In genomic region chr11:71847684-71848367, GRCm38 (mm10) we compare ENCODE assay signal across 7 mouse cellular contexts.
A peak's percentile ranks its signal among the peaks of the same experiment; 100 is the strongest.
DNase-seq lines count a peak whose midpoint lies in the region; ATAC-seq and TF ChIP-seq lines count a peak whose summit lies in the region.

No protein-coding gene starts in this region.

- TF ChIP-seq CTCF in kidney, postnatal 0 days (IDR thresholded peaks at IDR 0.05; ENCODE audit: low read depth) = peak; percentile 74
- peak; percentile 56 to 80 for TF ChIP-seq CTCF in CH12.LX (conservative IDR thresholded peaks at IDR 0.05 in 1 of 2, IDR thresholded peaks at IDR 0.05 in 1 of 2; ENCODE audit: low read depth in 2 of 2, low read length in 2 of 2)
- TF ChIP-seq CTCF in Patski (IDR thresholded peaks at IDR 0.05) = peak; percentile 48

- POLR2A ChIA-PET in Patski (lab: Charles Lee) = no interaction called here

- TF ChIP-seq POLR2A in CH12.LX (IDR thresholded peaks at IDR 0.05; ENCODE audit: low read depth, low read length) = no peak

- no peaks in the 10 kb centered on the region for H3K36me3 ChIP-seq in kidney, postnatal 0 days (ENCODE audit: insufficient read depth, low read length)
- no peaks in the 10 kb centered on the region for H3K36me3 ChIP-seq in kidney, embryonic 15.5 days
- no peaks in the 10 kb centered on the region for H3K36me3 ChIP-seq in CH12.LX (replicated peaks in 1 of 2; ENCODE audit: control insufficient read depth in 1 of 2, insufficient read depth in 1 of 2, low read length in 1 of 2)
- no peaks in the 10 kb centered on the region for H3K36me3 ChIP-seq in embryonic facial prominence, embryonic 14.5 days (ENCODE audit: control insufficient read depth, insufficient read depth, low read length)

- TF ChIP-seq EP300 in CH12.LX (IDR thresholded peaks at IDR 0.05; ENCODE audit: low read length) = no peak

- in situ Hi-C loops in CH12.LX (cut with MboI; ENCODE audit: low pct_ligation_motif_present, low pct_unique_long_range_greater_than_20kb, low sequenced_read_pairs) (no loop called here), Patski (cut with MboI; ENCODE audit: low pct_unique_long_range_greater_than_20kb) (no loop called here)

- no peaks in the 10 kb centered on the region for H3K4me1 ChIP-seq in kidney, postnatal 0 days (replicated peaks; ENCODE audit: insufficient read depth, low read length)
- H3K4me1 ChIP-seq in kidney, embryonic 15.5 days = no peaks in the 10 kb centered on the region
- 0 out of 4 replicates have a peak, but pooled peaks cover 0 to 3% of the 10 kb centered on the region in 2 experiments for H3K4me1 ChIP-seq in CH12.LX (ENCODE audit: control insufficient read depth in 1 of 2, insufficient read depth in 2 of 2)
- no peaks in the 10 kb centered on the region for H3K4me1 ChIP-seq in embryonic facial prominence, embryonic 14.5 days (ENCODE audit: control insufficient read depth, insufficient read depth, low read length)

- H3K4me3 ChIP-seq in kidney, postnatal 0 days (replicated peaks; ENCODE audit: low read depth, low read length) = no peak overlapping the region
- no peak overlapping the region for H3K4me3 ChIP-seq in kidney, embryonic 15.5 days (replicated peaks)
- H3K4me3 ChIP-seq in CH12.LX (replicated peaks in 1 of 3; ENCODE audit: low read depth in 2 of 3, low read length in 2 of 3, poor library complexity in 1 of 3) = no peak overlapping the region
- no peak overlapping the region for H3K4me3 ChIP-seq in embryonic facial prominence, embryonic 14.5 days (ENCODE audit: low read depth, low read length)

- H3K9ac ChIP-seq in kidney, postnatal 0 days (ENCODE audit: low read depth, low read length) = no peak overlapping the region
- H3K9ac ChIP-seq in kidney, embryonic 15.5 days = no peak overlapping the region
- H3K9ac ChIP-seq in CH12.LX (ENCODE audit: insufficient read depth, low read depth) = no peak overlapping the region
- H3K9ac ChIP-seq in embryonic facial prominence, embryonic 14.5 days (ENCODE audit: low read depth, low read length) = no peak overlapping the region

- peak; percentile 56 for TF ChIP-seq RAD21 in CH12.LX (IDR thresholded peaks at IDR 0.05; ENCODE audit: low read depth, low read length)

- dilution Hi-C loops in CH12.LX (cut with MboI; ENCODE audit: extremely low pct_ligation_motif_present, extremely low pct_unique_long_range_greater_than_20kb, low sequenced_read_pairs) = no loop called here

- ATAC-seq in kidney, postnatal 0 days (replicated peaks; ENCODE audit: low FRiP score, low read depth) = no peak
- no peak for ATAC-seq in kidney, embryonic 15.5 days (replicated peaks; ENCODE audit: low FRiP score)
- ATAC-seq in Patski = no peak
- ATAC-seq in embryonic facial prominence, embryonic 14.5 days (ENCODE audit: low read depth) = no peak

- CTCF ChIA-PET in Patski (lab: Charles Lee) = no interaction called here

- no peak overlapping the region for H3K4me2 ChIP-seq in kidney, postnatal 0 days (ENCODE audit: low read length)
- H3K4me2 ChIP-seq in kidney, embryonic 15.5 days = no peak overlapping the region
- H3K4me2 ChIP-seq in CH12.LX (ENCODE audit: insufficient read depth, low read depth, poor library complexity, severe bottlenecking) = no peak overlapping the region
- H3K4me2 ChIP-seq in embryonic facial prominence, embryonic 14.5 days (ENCODE audit: low read depth, low read length) = no peak overlapping the region

- WGBS in kidney, postnatal 0 days = 50% methylated on average over 9 of the region's 9 CpGs
- WGBS in kidney, embryonic 15.5 days = 53% methylated on average over 9 of the region's 9 CpGs
- WGBS in embryonic facial prominence, embryonic 14.5 days = 65% methylated on average over 9 of the region's 9 CpGs

- peak; percentile 51 for DNase-seq in kidney, postnatal 0 days (ENCODE audit: low spot score)
- DNase-seq in CH12.LX (ENCODE audit: extremely low read depth) (peak; percentile 37), Patski (ENCODE audit: low read depth, low spot score) (no peak)
- DNase-seq in embryonic facial prominence, embryonic 14.5 days (ENCODE audit: low spot score) = peak; percentile 14
- DNase-seq in gastrocnemius, postnatal 4 days (ENCODE audit: low spot score in 2 of 2) = no peak
- no peak for DNase-seq in layer of hippocampus, postnatal 25 days (ENCODE audit: extremely low spot score in 1 of 2, low spot score in 1 of 2)

- H3K27me3 ChIP-seq in kidney, postnatal 0 days (ENCODE audit: insufficient read depth, low read length) = no peaks in the 10 kb centered on the region
- peaks cover 3% of the 10 kb centered on the region; the same call in 1 of the 2 replicates for H3K27me3 ChIP-seq in kidney, embryonic 15.5 days
- H3K27me3 ChIP-seq in CH12.LX (replicated peaks) (peaks cover 34% of the 10 kb centered on the region), Patski (no peaks in the 10 kb centered on the region)
- H3K27me3 ChIP-seq in embryonic facial prominence, embryonic 14.5 days (replicated peaks; ENCODE audit: control insufficient read depth, insufficient read depth, low read length) = no peaks in the 10 kb centered on the region

- H3K27ac ChIP-seq in kidney, postnatal 0 days = no peak overlapping the region
- no peak overlapping the region for H3K27ac ChIP-seq in kidney, embryonic 15.5 days
- no peak overlapping the region for H3K27ac ChIP-seq in CH12.LX (ENCODE audit: insufficient read depth, low read depth)
- no peak overlapping the region for H3K27ac ChIP-seq in embryonic facial prominence, embryonic 14.5 days (replicated peaks; ENCODE audit: low read depth, low read length)

- no peaks in the 10 kb centered on the region for H3K79me2 ChIP-seq in CH12.LX (replicated peaks; ENCODE audit: control insufficient read depth, extremely low read depth, insufficient read depth, poor library complexity, severe bottlenecking)

- H3K9me3 ChIP-seq in kidney, postnatal 0 days (replicated peaks; ENCODE audit: low read length) = no peaks in the 10 kb centered on the region
- H3K9me3 ChIP-seq in kidney, embryonic 15.5 days (replicated peaks) = no peaks in the 10 kb centered on the region
- H3K9me3 ChIP-seq in CH12.LX (replicated peaks; ENCODE audit: low read length) = no peaks in the 10 kb centered on the region
- no peaks in the 10 kb centered on the region for H3K9me3 ChIP-seq in embryonic facial prominence, embryonic 14.5 days (ENCODE audit: control insufficient read depth, low read length)

TF ChIP-seq in CH12.LX, 34 proteins besides CTCF, POLR2A, EP300 and RAD21:
- TF ChIP-seq JUN (IDR thresholded peaks at IDR 0.05; ENCODE audit: insufficient read depth, low read depth, low read length) (no peak), MAX (IDR thresholded peaks at IDR 0.05; ENCODE audit: low read length) (peak; percentile 67; the same call in 1 of the 2 replicates), SMC3 (IDR thresholded peaks at IDR 0.05; ENCODE audit: low read depth, low read length) (peak; percentile 83), USF2 (conservative IDR thresholded peaks at IDR 0.05; ENCODE audit: low read depth, low read length) (0 out of 2 replicates have a peak, but pooled peaks have one; percentile 15)

Comparison
In these comparisons a context has a peak if more than half of its experiments do, and no peak if none do; other contexts are left out.
1. DNase-seq: peak in kidney, postnatal 0 days (single experiment), CH12.LX (single experiment) and embryonic facial prominence, embryonic 14.5 days (single experiment); none in Patski (single experiment), gastrocnemius, postnatal 4 days (0 of 2) and layer of hippocampus, postnatal 25 days (0 of 2).
2. Peak in every context shown above with its lines, with median percentiles within 50 percentile points of each other: CTCF ChIP-seq.